Mouse (Mus musculus) megakaryocyte, embryonic 14.5 days (primary cell): Measurements from ENCODE around the gene Sox10. TPM values are rescaled to one million over a fixed set of nuclear protein-coding genes. Genes with fewer than 3 reads are reported as not detected.
A peak's percentile ranks its signal among the peaks of the same experiment; 100 is the strongest.

Experiments
- H3K27me3 ChIP-seq: replicated peaks from 2 replicates; pipeline ENCODE3; 2012; ENCODE audit warnings: inconsistent platforms
- H3K36me3 ChIP-seq: replicated peaks from 2 replicates; pipeline ENCODE3; 2012; ENCODE audit warnings: low read length, inconsistent platforms, mixed read lengths
- H3K4me1 ChIP-seq: 2 replicates; pipeline ENCODE4 v1.6.1; 2012; ENCODE audit warnings: inconsistent platforms
- H3K4me3 ChIP-seq: replicated peaks from 2 replicates; pipeline ENCODE3; 2012; ENCODE audit warnings: moderate library complexity, mild to moderate bottlenecking, inconsistent platforms
- H3K9me3 ChIP-seq: 2 replicates; pipeline ENCODE4 v1.6.1; 2012; ENCODE audit warnings: inconsistent platforms
- FLI1 ChIP-seq: IDR thresholded peaks from 2 replicates; pipeline ENCODE4 v1.6.1; 2012; ENCODE audit warnings: low read length, inconsistent platforms, mixed read lengths
- GATA1 ChIP-seq: IDR thresholded peaks from 3 replicates; pipeline ENCODE4 v1.6.1; 2012; ENCODE audit warnings: mixed read lengths, low read length, inconsistent platforms, borderline replicate concordance
- polyA plus RNA-seq: library from polyadenylated mRNA; stranded (reverse); fragments of >175 nt; gene quantifications from 2 replicates; pipeline ENCODE4 v1.2.3, GENCODE M21; 2012; ENCODE audit warnings: low replicate concordance; ENCODE audit not compliant: insufficient read depth

Gene Sox10
- not detected in 2 replicates for polyA plus RNA-seq

DNA sequence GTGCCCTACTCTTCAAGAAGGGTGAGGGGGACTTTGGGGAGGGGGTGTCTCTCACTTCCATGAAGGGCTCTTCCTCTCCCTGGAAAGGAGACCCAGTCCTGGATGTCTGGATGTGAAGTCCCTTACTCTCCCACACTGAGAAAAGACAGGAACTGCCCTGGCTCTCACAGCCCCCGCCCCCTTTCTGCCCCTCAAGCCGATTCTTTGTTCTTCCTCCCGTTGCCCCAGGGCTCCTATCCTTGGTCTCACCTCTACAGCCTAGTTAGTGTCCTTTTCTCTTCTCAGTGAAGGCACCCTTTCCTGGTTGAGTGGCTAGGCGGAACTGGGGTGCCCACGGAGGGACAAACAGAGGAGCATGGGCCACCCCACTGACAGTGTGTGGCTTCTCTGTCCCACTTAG, at the start of gene Sox10:
Gene Sox10 (minus strand): TSS at position 101 of the 400 bp plus-strand sequence.
- Histone ChIP-seq H3K27me3 (peaks cover 97% of the 10 kb centered on the region), H3K4me3 (no peak within 1 kb of the TSS), H3K9me3 (no peaks in the 10 kb centered on the region), H3K36me3 (no peaks in the 10 kb centered on the region), H3K4me1 (peaks cover 12% of the 10 kb centered on the region)
- no peak for TF ChIP-seq GATA1
- TF ChIP-seq FLI1: no peak

DNA sequence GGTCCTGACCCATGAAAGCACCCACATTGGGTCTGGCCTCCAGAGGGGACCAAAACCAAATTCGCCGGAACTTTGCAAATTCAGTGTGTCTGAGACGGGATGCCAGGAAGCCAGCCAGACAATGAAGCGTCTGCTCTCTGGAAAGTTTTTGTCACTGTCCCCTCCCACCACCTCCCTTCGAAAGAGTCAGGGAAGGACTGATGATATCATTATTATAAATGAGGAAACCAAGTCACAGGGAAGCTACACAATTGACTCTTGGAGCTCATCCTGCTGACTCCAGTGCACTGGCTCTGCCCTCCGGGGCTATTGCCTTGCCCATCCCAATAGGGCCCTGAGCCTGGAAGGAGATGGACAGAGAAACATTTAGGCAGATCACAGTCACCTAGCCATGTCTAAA, 48.6 kb upstream of the Sox10 start:
- Histone ChIP-seq H3K9me3 (no peaks in the 10 kb centered on the region), H3K4me1 (peaks cover 38% of the 10 kb centered on the region), H3K4me3 (no peak overlapping the region), H3K27me3 (peaks cover 60% of the 10 kb centered on the region), H3K36me3 (no peaks in the 10 kb centered on the region)
- TF ChIP-seq FLI1 (no peak), GATA1 (no peak)

DNA sequence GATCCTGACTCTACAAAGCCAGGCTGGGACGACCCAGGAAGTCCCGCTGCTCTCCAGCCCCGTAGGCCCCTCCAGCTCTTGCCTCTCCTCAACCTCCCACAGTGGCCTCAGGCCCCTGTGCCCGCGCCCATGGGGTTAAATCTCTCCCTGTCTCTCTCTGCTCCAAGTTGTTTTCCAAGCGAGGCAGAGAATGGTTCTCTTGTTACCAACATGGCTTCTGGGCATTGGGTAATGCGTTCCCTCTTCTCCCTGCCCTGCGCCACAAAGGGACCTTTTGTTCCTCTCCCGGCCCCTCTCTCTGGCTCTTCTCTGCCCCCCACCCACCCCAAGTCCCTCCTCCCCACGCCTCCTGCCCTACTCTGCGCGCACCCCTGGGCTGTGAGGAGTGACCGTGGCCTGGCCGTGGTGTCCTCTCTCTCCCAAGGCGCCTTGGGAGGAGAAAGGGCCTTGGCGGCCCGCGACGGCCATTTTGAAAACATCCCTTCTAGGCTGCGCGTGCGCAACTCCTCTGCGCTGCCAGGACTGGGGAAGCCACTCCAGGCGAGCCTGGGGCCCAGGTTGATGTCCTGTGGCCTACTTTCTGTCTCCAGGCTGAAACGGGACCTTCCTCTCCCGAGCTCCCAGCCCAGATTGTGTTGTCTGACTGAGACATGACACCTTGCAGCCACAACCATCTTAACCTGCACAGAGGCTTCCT, 47.9 kb upstream of the Sox10 start:
- Histone ChIP-seq H3K9me3 (no peaks in the 10 kb centered on the region), H3K36me3 (no peaks in the 10 kb centered on the region), H3K4me1 (peaks cover 44% of the 10 kb centered on the region), H3K4me3 (no peak overlapping the region), H3K27me3 (peaks cover 67% of the 10 kb centered on the region)
- TF ChIP-seq GATA1 (no peak), FLI1 (no peak)

DNA sequence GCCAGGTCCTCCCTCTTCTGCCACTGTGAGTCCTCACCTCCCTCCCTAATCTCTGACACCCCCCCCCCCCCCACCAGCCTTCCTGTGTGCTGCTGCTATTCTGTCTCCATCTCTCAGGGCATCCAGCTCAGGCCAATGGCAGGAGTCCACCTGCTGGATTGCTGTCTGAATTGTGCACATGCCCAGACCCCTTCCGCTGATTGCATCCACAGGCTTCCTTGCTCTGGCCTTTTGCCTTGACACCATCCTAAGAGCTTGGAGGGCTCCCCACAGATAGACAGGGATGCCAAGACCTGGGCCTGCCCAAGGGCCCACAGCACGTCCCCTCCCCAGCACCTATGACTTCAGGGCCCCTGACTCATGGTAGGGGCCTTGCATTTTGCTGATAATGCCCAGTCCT, 45.3 kb upstream of the Sox10 start:
- Histone ChIP-seq H3K9me3 (no peaks in the 10 kb centered on the region), H3K4me3 (no peak overlapping the region), H3K36me3 (no peaks in the 10 kb centered on the region), H3K4me1 (peaks cover 44% of the 10 kb centered on the region), H3K27me3 (peaks cover 69% of the 10 kb centered on the region)
- TF ChIP-seq FLI1 (no peak), GATA1 (no peak)

DNA sequence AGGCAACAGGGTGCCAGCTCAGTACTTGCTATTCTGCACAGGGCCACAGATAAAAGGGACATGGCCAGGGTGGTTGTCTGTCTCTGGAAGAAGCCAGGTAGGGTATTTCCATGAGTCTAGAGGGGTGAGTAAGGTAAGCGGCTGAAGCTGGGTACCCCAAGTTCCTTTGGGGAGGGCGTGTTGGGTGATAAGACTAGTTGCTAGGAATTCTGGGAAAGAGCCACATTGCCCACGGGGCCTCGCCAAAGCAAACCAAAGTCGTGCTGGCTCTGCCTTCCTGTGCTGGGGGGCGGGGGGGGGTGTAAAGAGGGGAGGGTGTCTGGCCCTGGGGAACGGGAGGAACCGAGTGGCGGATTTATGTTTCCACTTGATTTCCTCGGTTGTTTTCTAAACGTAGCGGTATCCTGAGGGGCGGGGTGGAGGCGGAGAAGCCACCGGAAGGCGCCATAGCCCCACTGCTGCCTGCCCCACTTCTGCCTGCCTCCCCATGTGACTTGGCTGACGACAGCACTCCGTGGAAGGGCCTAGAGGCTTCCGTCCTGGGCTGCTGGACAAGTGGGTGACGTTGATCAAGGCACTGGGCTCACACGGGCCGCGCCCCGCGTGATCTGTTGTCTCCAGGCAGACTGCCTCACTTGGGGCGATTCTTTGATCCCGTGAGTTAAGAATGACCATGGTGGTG, 43.9 kb upstream of the Sox10 start:
- Histone ChIP-seq H3K27me3 (peaks cover 66% of the 10 kb centered on the region), H3K4me3 (peak overlapping the region; percentile 58), H3K4me1 (peaks cover 43% of the 10 kb centered on the region), H3K36me3 (no peaks in the 10 kb centered on the region), H3K9me3 (no peaks in the 10 kb centered on the region)
- TF ChIP-seq GATA1 (no peak), FLI1 (no peak)

DNA sequence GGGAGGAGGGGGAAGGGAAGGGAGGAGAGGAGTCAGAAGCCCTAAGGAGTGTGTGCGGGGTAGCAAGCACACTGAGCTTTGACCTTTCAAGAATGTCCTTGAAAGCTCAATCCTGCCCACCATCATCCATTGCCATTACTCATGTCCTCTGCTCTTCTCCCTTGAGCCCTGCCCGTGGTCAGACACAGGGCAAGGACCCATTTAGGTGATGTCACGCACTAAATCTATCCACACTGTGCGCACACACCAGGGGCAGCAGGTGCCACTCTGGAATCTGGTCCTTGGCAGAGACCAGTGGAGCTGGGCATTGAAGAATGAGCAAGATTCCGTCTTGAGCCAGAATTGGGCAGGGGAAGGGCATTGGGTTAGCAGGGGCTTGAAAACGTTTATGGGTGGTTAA, 43.2 kb upstream of the Sox10 start:
- Histone ChIP-seq H3K4me3 (no peak overlapping the region), H3K36me3 (no peaks in the 10 kb centered on the region), H3K27me3 (peaks cover 66% of the 10 kb centered on the region), H3K4me1 (peaks cover 42% of the 10 kb centered on the region), H3K9me3 (no peaks in the 10 kb centered on the region)
- TF ChIP-seq FLI1: no peak

DNA sequence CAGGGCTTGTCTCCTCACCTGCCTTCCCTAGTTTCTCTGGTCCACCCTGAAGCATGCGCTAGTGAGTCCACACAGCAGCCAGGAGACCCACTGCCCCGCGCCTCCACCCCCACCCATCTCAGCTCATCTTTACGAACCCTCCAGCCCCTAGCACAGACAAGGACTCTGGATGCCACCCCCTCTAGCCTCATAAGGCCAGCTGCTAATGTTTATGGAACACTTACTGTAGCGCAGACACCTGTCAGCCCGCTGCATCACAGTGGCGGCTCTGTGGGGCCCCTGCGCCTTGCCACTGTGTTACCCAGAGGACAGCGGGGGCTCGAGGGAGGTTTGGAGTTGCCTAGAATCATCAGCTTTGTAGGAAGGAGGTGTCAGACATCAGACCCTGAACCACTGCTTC, 37.5 kb upstream of the Sox10 start:
- no peaks in the 10 kb centered on the region for H3K9me3 ChIP-seq
- no peak overlapping the region for H3K4me3 ChIP-seq
- H3K36me3 ChIP-seq: no peaks in the 10 kb centered on the region
- H3K4me1 ChIP-seq: peaks cover 15% of the 10 kb centered on the region
- TF ChIP-seq GATA1 (no peak), FLI1 (no peak)
- peaks cover 79% of the 10 kb centered on the region for H3K27me3 ChIP-seq

DNA sequence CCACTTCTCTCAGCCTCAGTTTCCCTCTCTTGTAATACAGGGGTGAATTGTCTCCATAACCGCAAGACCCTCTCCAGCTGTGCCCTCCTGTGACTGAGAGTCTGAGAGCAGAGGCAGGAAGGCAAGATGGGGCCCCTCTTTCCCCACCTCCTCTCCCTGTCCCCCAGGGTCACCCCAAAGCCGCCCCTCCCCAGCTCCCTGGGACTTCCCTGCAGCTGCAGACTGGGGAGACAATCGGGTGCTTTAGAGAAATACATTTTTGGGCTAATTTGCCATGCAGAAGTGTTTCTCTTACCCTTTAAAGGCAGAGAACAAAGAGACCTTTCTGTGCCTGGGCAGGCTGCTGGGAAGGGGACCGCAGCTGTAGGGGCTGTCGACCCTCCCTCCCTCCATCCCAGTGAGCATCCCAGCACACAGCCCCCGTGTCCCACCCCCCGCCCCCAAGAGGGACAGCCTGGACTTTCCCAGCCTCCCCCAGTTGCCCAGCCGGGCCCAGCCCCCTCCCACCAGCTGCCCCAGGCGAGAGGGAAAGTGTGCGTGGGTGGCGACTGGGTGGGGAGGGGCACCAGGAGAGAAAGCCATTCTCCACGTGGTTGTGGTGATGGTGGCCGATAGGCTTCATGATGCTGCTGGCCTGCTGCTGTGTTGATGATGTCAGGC, 36.6 kb upstream of the Sox10 start:
- no peaks in the 10 kb centered on the region for H3K36me3 ChIP-seq
- no peaks in the 10 kb centered on the region for H3K9me3 ChIP-seq
- no peak for TF ChIP-seq GATA1
- no peak for TF ChIP-seq FLI1
- peaks cover 77% of the 10 kb centered on the region for H3K27me3 ChIP-seq
- H3K4me3 ChIP-seq: no peak overlapping the region
- H3K4me1 ChIP-seq: peaks cover 15% of the 10 kb centered on the region

DNA sequence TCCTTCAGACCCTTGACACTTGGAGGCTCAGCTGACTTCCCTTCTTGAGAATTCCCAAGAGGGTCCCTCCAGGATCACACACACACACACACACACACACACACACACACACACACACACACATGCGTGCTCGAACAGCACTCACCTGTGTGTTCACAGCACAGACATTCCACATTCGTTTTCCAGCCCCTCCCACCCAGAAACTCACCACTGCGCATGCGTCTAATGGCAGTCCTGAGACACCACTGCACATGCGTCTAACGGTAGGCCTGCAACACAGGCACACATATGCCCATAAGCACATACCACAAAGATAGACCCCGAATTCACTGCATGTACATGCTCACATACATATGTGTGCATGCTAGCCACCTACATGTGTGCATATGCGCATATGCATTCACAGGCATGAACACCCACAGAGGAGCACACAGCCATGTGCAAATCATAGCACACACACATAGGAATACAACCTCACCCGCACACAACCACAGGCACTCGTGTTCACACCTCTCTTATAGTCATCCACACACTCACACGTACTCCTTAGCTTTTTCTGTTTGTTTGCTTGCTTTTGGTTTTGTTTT, 34.4 kb upstream of the Sox10 start:
- TF ChIP-seq GATA1: no peak
- TF ChIP-seq FLI1: no peak
- Histone ChIP-seq H3K27me3 (peaks cover 78% of the 10 kb centered on the region), H3K4me1 (peaks cover 11% of the 10 kb centered on the region), H3K4me3 (no peak overlapping the region), H3K9me3 (no peaks in the 10 kb centered on the region), H3K36me3 (no peaks in the 10 kb centered on the region)

DNA sequence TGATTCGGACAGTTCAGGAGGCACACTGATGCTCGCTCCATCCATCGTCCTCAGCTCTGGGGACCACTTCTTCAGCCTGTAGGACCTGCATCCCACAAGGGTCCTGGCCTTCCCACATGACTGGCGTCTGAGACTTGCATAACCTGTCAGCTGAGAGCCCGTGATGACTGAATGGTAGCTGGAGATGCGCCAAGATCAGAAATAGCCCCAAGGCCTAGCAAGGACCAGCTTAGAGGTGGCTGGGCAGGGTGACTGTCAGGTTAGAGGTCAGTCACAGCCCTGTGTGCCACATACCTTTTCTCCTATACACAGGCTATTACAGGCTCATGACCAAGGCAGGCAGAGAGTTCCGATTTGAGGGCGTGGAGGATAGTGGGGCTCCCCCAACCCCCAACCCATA, 30.5 kb upstream of the Sox10 start:
- Histone ChIP-seq H3K27me3 (peaks cover 63% of the 10 kb centered on the region), H3K4me1 (peaks cover 19% of the 10 kb centered on the region), H3K4me3 (no peak overlapping the region), H3K9me3 (peaks cover 14% of the 10 kb centered on the region), H3K36me3 (no peaks in the 10 kb centered on the region)
- TF ChIP-seq GATA1: no peak
- TF ChIP-seq FLI1: no peak
